Mouse (Mus musculus) neural tube, embryonic 13.5 days (tissue): ENCODE data around the gene Cldn7. TPM values are rescaled to one million over a fixed set of nuclear protein-coding genes. Genes with fewer than 3 reads are reported as not detected.
"Not testable (repeated sequence)": the region's sequence is repeated elsewhere in the genome, so short reads cannot be mapped to it uniquely, and the experiment has no call there.

ENCODE experiments used
- ATAC-seq: fragments of 200-750 bp; cut with Nextera tagmentation; 2 replicates; pipeline ENCODE4 v1.8.0; 2017; ENCODE audit warnings: low read depth, mild to moderate bottlenecking, moderate TSS enrichment, moderate library complexity
- H3K27ac ChIP-seq: fragments of 300-500 bp; sonication (generic); replicated peaks from 2 replicates; pipeline ENCODE4 v1.5.1; 2015; ENCODE audit warnings: moderate library complexity, mild to moderate bottlenecking, inconsistent platforms
- H3K27me3 ChIP-seq: fragments of 300-500 bp; sonication (generic); 2 replicates; pipeline ENCODE4 v1.6.1; 2015; ENCODE audit warnings: mild to moderate bottlenecking, inconsistent platforms
- H3K36me3 ChIP-seq: fragments of 300-500 bp; sonication (generic); 2 replicates; pipeline ENCODE4 v1.6.1; 2015; ENCODE audit warnings: mild to moderate bottlenecking, inconsistent platforms
- H3K4me1 ChIP-seq: fragments of 300-500 bp; sonication (generic); replicated peaks from 2 replicates; pipeline ENCODE4 v1.6.1; 2015; ENCODE audit warnings: inconsistent platforms
- H3K4me2 ChIP-seq: fragments of 300-500 bp; sonication (generic); 2 replicates; pipeline ENCODE4 v1.6.1; 2015; ENCODE audit warnings: inconsistent platforms, mild to moderate bottlenecking, moderate library complexity
- H3K4me3 ChIP-seq: fragments of 300-500 bp; sonication (generic); 2 replicates; pipeline ENCODE4 v1.5.1; 2015; ENCODE audit warnings: mild to moderate bottlenecking, inconsistent platforms
- H3K9ac ChIP-seq: fragments of 300-500 bp; sonication (generic); 2 replicates; pipeline ENCODE4 v1.6.1; 2015; ENCODE audit warnings: moderate library complexity, mild to moderate bottlenecking, inconsistent platforms
- H3K9me3 ChIP-seq: fragments of 300-500 bp; sonication (generic); 2 replicates; pipeline ENCODE4 v1.6.1; 2016; ENCODE audit warnings: inconsistent platforms
- WGBS: fragments of 180-500 bp; shearing (Covaris S2); methylation state at CpG from one replicate; pipeline ENCODE4 v1.1.7; 2015; 5-methylcytosine and 5-hydroxymethylcytosine counted together
- microRNA counts: library from miRNA; unstranded; fragments of <30 nt; microRNA quantifications from one replicate; lab custom pipeline; 2016
- microRNA-seq: library from miRNA; unstranded; fragments of <30 nt; microRNA quantifications from one replicate; pipeline ENCODE4, GENCODE M21; 2016
- polyA plus RNA-seq: library from polyadenylated mRNA; unstranded; fragments of >200 nt; fragmentation: Nextera tagmentation; extraction: Ambion mirVana; gene quantifications from 2 replicates; pipeline ENCODE4 v1.2.1, GENCODE M21; 2015

Cldn7 gene
- polyA plus RNA-seq, 1 experiment from 2014 or later: 0.33 TPM

DNA sequence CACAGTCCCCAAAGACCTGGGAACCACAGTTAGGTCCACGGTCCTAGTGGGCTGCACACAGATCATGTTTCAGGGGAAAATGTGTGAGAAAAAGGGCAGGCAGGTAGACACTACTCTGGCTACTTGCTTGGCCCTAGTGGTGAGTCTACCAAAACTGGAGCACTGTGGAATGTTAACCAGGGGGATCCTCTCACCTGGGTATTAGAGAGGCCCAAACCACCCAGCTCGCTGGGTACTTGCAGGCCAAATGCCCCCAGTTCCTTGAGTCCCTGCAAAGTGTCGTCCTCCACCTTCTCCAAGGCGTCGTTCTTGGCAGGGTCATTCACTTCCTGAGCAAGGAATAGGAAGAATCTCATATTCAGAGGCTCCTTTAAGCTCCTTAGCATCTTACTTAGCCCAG lies 49.5 kb downstream of the Cldn7 start:
- 64% methylated on average over 5 of the region's 5 CpGs for WGBS
- Histone ChIP-seq H3K4me1 (peaks cover 31% of the 10 kb centered on the region), H3K27me3 (no peaks in the 10 kb centered on the region), H3K9me3 (no peaks in the 10 kb centered on the region), H3K36me3 (peaks cover 52% of the 10 kb centered on the region), H3K27ac (no peak overlapping the region), H3K4me2 (peak overlapping the region; percentile 72), H3K9ac (peak overlapping the region; percentile 84), H3K4me3 (0 out of 2 replicates have a peak overlapping the region, but pooled peaks have one; percentile 65)
- no peak for ATAC-seq

- no peaks in the 10 kb centered on the region for H3K27me3 ChIP-seq
- under 1% methylated on average over 35 of the region's 35 CpGs for WGBS
- H3K4me2 ChIP-seq: peak within 1 kb of the TSS; percentile 72
- H3K4me1 ChIP-seq: peaks cover 41% of the 10 kb centered on the region
- peak within 1 kb of the TSS; percentile 84 for H3K9ac ChIP-seq
- ATAC-seq: peak; percentile 70
- peak within 1 kb of the TSS; percentile 65 for H3K4me3 ChIP-seq
- H3K36me3 ChIP-seq: peaks cover 43% of the 10 kb centered on the region
- peak within 1 kb of the TSS; percentile 78 for H3K27ac ChIP-seq
- no peaks in the 10 kb centered on the region for H3K9me3 ChIP-seq
These were observed 50.4 kb downstream of the Cldn7 start, which contains the start of gene Acadvl for GRCm38 (mm10) chr11:70014880-70015558. Gene Acadvl (minus strand): TSS chr11:70015411.

GRCm38 (mm10) chr11:70015677-70016076 lies 51.1 kb downstream of the Cldn7 start:
- WGBS: 71% methylated on average over 6 of the region's 6 CpGs
- Histone ChIP-seq H3K27ac (no peak overlapping the region), H3K4me3 (peak overlapping the region; percentile 65; the same call in 1 of the 2 replicates), H3K36me3 (peaks cover 36% of the 10 kb centered on the region), H3K4me1 (peaks cover 47% of the 10 kb centered on the region), H3K9me3 (no peaks in the 10 kb centered on the region), H3K9ac (peak overlapping the region; percentile 84; the same call in 1 of the 2 replicates), H3K4me2 (peak overlapping the region; percentile 72), H3K27me3 (no peaks in the 10 kb centered on the region)
- ATAC-seq: no peak

DNA sequence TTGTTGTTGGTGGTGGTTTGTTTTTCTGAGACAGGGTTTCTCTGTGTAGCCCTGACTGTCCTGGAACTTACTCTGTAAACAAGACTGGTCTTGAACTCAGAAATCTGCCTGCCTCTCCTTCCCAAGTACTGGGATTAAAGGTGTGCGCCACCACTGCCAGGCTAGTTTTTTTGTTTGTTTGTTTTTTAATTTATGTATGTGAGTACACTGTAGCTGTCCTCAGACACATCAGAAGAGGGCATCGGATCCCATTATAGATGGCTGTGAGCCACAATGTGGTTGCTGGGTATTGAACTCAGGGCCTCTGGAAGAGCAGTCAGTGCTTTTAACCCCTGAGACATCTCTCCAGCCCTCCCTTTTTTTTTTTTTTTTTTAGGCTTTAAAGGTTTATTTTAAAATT lies 51.6 kb downstream of the Cldn7 start:
- not testable (repeated sequence) for H3K9me3 ChIP-seq, H3K9ac ChIP-seq, H3K4me2 ChIP-seq, ATAC-seq, H3K27ac ChIP-seq, H3K27me3 ChIP-seq
- H3K36me3 ChIP-seq: peaks cover 31% of the 10 kb centered on the region
- H3K4me3 ChIP-seq: 0 out of 2 replicates have a peak overlapping the region, but pooled peaks have one; percentile 65
- peaks cover 52% of the 10 kb centered on the region for H3K4me1 ChIP-seq
- WGBS: 93% methylated on average over 2 of the region's 2 CpGs

GRCm38 (mm10) chr11:70016669-70017068 lies 52.1 kb downstream of the Cldn7 start, which contains the start of gene Dlg4:
Gene Dlg4 (plus strand): TSS chr11:70016942.
- Histone ChIP-seq H3K9ac (peak within 1 kb of the TSS; percentile 98), H3K4me3 (peak within 1 kb of the TSS; percentile 79), H3K36me3 (peaks cover 26% of the 10 kb centered on the region), H3K27me3 (no peaks in the 10 kb centered on the region), H3K27ac (peak within 1 kb of the TSS; percentile 96), H3K4me1 (peaks cover 53% of the 10 kb centered on the region), H3K9me3 (no peaks in the 10 kb centered on the region), H3K4me2 (peak within 1 kb of the TSS; percentile 79)
- ATAC-seq: no peak
- WGBS: 91% methylated on average over 3 of the region's 3 CpGs

- Histone ChIP-seq H3K9ac (peak overlapping the region; percentile 98), H3K4me3 (peak overlapping the region; percentile 79), H3K27ac (peak overlapping the region; percentile 96), H3K4me1 (peaks cover 59% of the 10 kb centered on the region), H3K27me3 (no peaks in the 10 kb centered on the region), H3K9me3 (no peaks in the 10 kb centered on the region), H3K36me3 (peaks cover 20% of the 10 kb centered on the region), H3K4me2 (peak overlapping the region; percentile 79)
- WGBS: 58% methylated on average over 7 of the region's 7 CpGs
- no peak for ATAC-seq
These were observed 52.7 kb downstream of the Cldn7 start for GRCm38 (mm10) chr11:70017199-70017767.

MicroRNA genes within 50 kb of the gene (microRNA counts, 519-probe panel; counts per million panel counts)
- not detected for microRNA mmu-miR-324-3p (lab: Ali Mortazavi, UCI)
- 3,891 counts per million, percentile 61 among the panel's probes with 10 or more counts for microRNA mmu-miR-324-5p (lab: Ali Mortazavi, UCI)

Small RNA genes lying within 50 kb of the gene (microRNA-seq; reads per million reads assigned to microRNA genes)
- gene Gm44349 (not detected), gene Mir324 (1,875 reads per million, percentile 85 among the genes with 10 or more reads in this experiment)

Other genes with a start within 250 kb of the Cldn7 start
- 22.9 and 27.2 TPM in 2 replicates for gene Polr2a, start 206.1 kb upstream of the Cldn7 start, polyA plus RNA-seq
- 0.13 TPM in 1 of 2 replicates, not detected in the other for gene Slc35g3, start 202.8 kb upstream of the Cldn7 start, polyA plus RNA-seq
- gene Zbtb4, start 198.9 kb upstream of the Cldn7 start, polyA plus RNA-seq: 2.5 and 2.9 TPM in 2 replicates
- 2.4 and 4.5 TPM in 2 replicates for gene Chrnb1, start 168.8 kb upstream of the Cldn7 start, polyA plus RNA-seq
- 6.8 and 8.9 TPM in 2 replicates for gene Fgf11, start 162.9 kb upstream of the Cldn7 start, polyA plus RNA-seq
- 0.74 and 1.4 TPM in 2 replicates for gene Tmem102, start 159.2 kb upstream of the Cldn7 start, polyA plus RNA-seq
- gene Gm39566, start 149.5 kb upstream of the Cldn7 start, polyA plus RNA-seq: not detected in 2 replicates
- gene Spem2, start 146.3 kb upstream of the Cldn7 start, polyA plus RNA-seq: not detected in 2 replicates
- 0.43 and 0.98 TPM in 2 replicates for gene Spem1, start 142.6 kb upstream of the Cldn7 start, polyA plus RNA-seq
- gene Nlgn2, start 127.0 kb upstream of the Cldn7 start, polyA plus RNA-seq: 17.1 and 18.1 TPM in 2 replicates
- 321 and 416 TPM in 2 replicates for gene Tmem256, start 126.3 kb upstream of the Cldn7 start, polyA plus RNA-seq
- gene Plscr3, start 118.4 kb upstream of the Cldn7 start, polyA plus RNA-seq: 62.5 and 65.6 TPM in 2 replicates
- 0.29 and 0.51 TPM in 2 replicates for gene Tnk1, start 106.0 kb upstream of the Cldn7 start, polyA plus RNA-seq
- gene Tmem95, start 86.8 kb upstream of the Cldn7 start, polyA plus RNA-seq: not detected in 2 replicates
- gene Kctd11, start 83.4 kb upstream of the Cldn7 start, polyA plus RNA-seq: 2.0 and 3.3 TPM in 2 replicates
- gene Acap1, start 69.2 kb upstream of the Cldn7 start, polyA plus RNA-seq: 0.28 and 0.80 TPM in 2 replicates
- gene 2810408A11Rik, start 63.8 kb upstream of the Cldn7 start, polyA plus RNA-seq: 10.9 and 11.7 TPM in 2 replicates
- gene Neurl4, start 63.7 kb upstream of the Cldn7 start, polyA plus RNA-seq: 13.8 and 20.5 TPM in 2 replicates
- gene Gps2, start 50.9 kb upstream of the Cldn7 start, polyA plus RNA-seq: 60.4 and 76.5 TPM in 2 replicates
- 1,157 and 1,178 TPM in 2 replicates for gene Eif5a, start 42.8 kb upstream of the Cldn7 start, polyA plus RNA-seq
- gene Ybx2, start 29.0 kb upstream of the Cldn7 start, polyA plus RNA-seq: 4.7 and 5.0 TPM in 2 replicates
- gene Slc2a4, start 16.6 kb upstream of the Cldn7 start, polyA plus RNA-seq: 3.6 and 6.4 TPM in 2 replicates
- gene Ctdnep1, start 16.4 kb downstream of the Cldn7 start, polyA plus RNA-seq: 21.5 and 22.5 TPM in 2 replicates
- gene Elp5, start 17.7 kb downstream of the Cldn7 start, polyA plus RNA-seq: 160 and 162 TPM in 2 replicates
- 679 and 746 TPM in 2 replicates for gene Gabarap, start 26.4 kb downstream of the Cldn7 start, polyA plus RNA-seq
- 74.2 and 76.3 TPM in 2 replicates for gene Phf23, start 31.0 kb downstream of the Cldn7 start, polyA plus RNA-seq
- 26.7 and 28.8 TPM in 2 replicates for gene Dvl2, start 35.8 kb downstream of the Cldn7 start, polyA plus RNA-seq
- 58.2 and 60.9 TPM in 2 replicates for gene Acadvl, start 50.6 kb downstream of the Cldn7 start, polyA plus RNA-seq
- gene Dlg4, start 52.2 kb downstream of the Cldn7 start, polyA plus RNA-seq: 23.1 and 23.5 TPM in 2 replicates
- 1.4 and 2.6 TPM in 2 replicates for gene Asgr1, start 89.3 kb downstream of the Cldn7 start, polyA plus RNA-seq
- gene Asgr2, start 127.9 kb downstream of the Cldn7 start, polyA plus RNA-seq: 0.39 TPM in 1 of 2 replicates, not detected in the other
- 0.21 and 0.39 TPM in 2 replicates for gene Mgl2, start 165.6 kb downstream of the Cldn7 start, polyA plus RNA-seq
- gene Clec10a, start 191.4 kb downstream of the Cldn7 start, polyA plus RNA-seq: 0.55 and 0.64 TPM in 2 replicates
- gene Slc16a11, start 248.0 kb downstream of the Cldn7 start, polyA plus RNA-seq: 3.0 and 3.4 TPM in 2 replicates